Mouse (Mus musculus) lung, postnatal 0 days (tissue): Measurements from ENCODE around the gene Ube2o. TPM values are rescaled to one million over a fixed set of nuclear protein-coding genes. Genes with fewer than 3 reads are reported as not detected.
"Not testable (repeated sequence)": the region's sequence is repeated elsewhere in the genome, so short reads cannot be mapped to it uniquely, and the experiment has no call there.

Experiments used
- ATAC-seq: fragments of 200-750 bp; cut with Nextera tagmentation; 2 replicates; pipeline ENCODE4 v1.8.0; 2017; ENCODE audit warnings: moderate library complexity
- DNase-seq: peaks from one replicate; pipeline ENCODE4 v3.0.0-alpha.2; 2016; ENCODE audit warnings: low spot score
- H3K27ac ChIP-seq: fragments of 300-500 bp; sonication (generic); 2 replicates; pipeline ENCODE4 v1.5.1; 2014; ENCODE audit warnings: antibody characterized with exemption, mild to moderate bottlenecking, low read length, mixed read lengths
- H3K27me3 ChIP-seq: fragments of 300-500 bp; sonication (generic); replicated peaks from 2 replicates; pipeline ENCODE4 v1.6.1; 2014; ENCODE audit warnings: low read length, mixed read lengths; ENCODE audit not compliant: insufficient read depth
- H3K36me3 ChIP-seq: fragments of 300-500 bp; sonication (generic); 2 replicates; pipeline ENCODE4 v1.6.1; 2014; ENCODE audit warnings: low read length, mixed read lengths; ENCODE audit not compliant: insufficient read depth
- H3K4me1 ChIP-seq: fragments of 300-500 bp; sonication (generic); 2 replicates; pipeline ENCODE4 v1.6.1; 2014; ENCODE audit warnings: antibody characterized with exemption, low read depth, low read length, mixed read lengths; ENCODE audit not compliant: insufficient read depth
- H3K4me2 ChIP-seq: fragments of 300-500 bp; sonication (generic); replicated peaks from 2 replicates; pipeline ENCODE4 v1.6.1; 2014; ENCODE audit warnings: low read depth, mild to moderate bottlenecking, low read length, moderate library complexity, mixed read lengths
- H3K4me3 ChIP-seq: fragments of 300-500 bp; sonication (generic); 2 replicates; pipeline ENCODE4 v1.5.1; 2014; ENCODE audit warnings: low read depth, low read length
- H3K9ac ChIP-seq: fragments of 300-500 bp; sonication (generic); replicated peaks from 2 replicates; pipeline ENCODE4 v1.6.1; 2014; ENCODE audit warnings: low read depth, mild to moderate bottlenecking
- H3K9me3 ChIP-seq: fragments of 300-500 bp; sonication (generic); 2 replicates; pipeline ENCODE4 v1.6.1; 2016; ENCODE audit warnings: low read length, mixed read lengths
- CTCF ChIP-seq: IDR thresholded peaks from 2 replicates; pipeline ENCODE4 v1.5.1; 2016; ENCODE audit warnings: antibody characterized with exemption, mild to moderate bottlenecking
- EP300 ChIP-seq: IDR thresholded peaks from 2 replicates; pipeline ENCODE4 v1.6.1; 2016; ENCODE audit warnings: antibody characterized with exemption, mild to moderate bottlenecking, control low read depth
- WGBS: fragments of 180-500 bp; shearing (Covaris S2); extraction: QIAGEN DNeasy Blood & Tissue Kit; methylation state at CpG from one replicate; pipeline ENCODE4 v1.1.7; 2014; 5-methylcytosine and 5-hydroxymethylcytosine counted together
- polyA plus RNA-seq: library from polyadenylated mRNA; unstranded; fragments of >200 nt; fragmentation: Nextera tagmentation; extraction: Ambion mirVana; gene quantifications from 2 replicates; pipeline ENCODE4 v1.2.1, GENCODE M21; 2015

The Ube2o gene
- polyA plus RNA-seq, 1 experiment from 2014 or later: 9.1 TPM

GRCm38 (mm10) chr11:116493795-116494252, 87.4 kb downstream of the Ube2o start, which contains the start of gene Prpsap1:
Prpsap1 (minus strand) TSS chr11:116494202.
- peak; percentile 85 for TF ChIP-seq CTCF
- TF ChIP-seq EP300: no peak
- peak within 1 kb of the TSS; percentile 72 for H3K27ac ChIP-seq
- no peak within 1 kb of the TSS for H3K4me3 ChIP-seq
- H3K4me2 ChIP-seq: no peak within 1 kb of the TSS
- H3K9me3 ChIP-seq: no peaks in the 10 kb centered on the region
- H3K36me3 ChIP-seq: no peaks in the 10 kb centered on the region
- ATAC-seq (peak; percentile 25), DNase-seq (peak; percentile 91)
- peaks cover 2% of the 10 kb centered on the region; the same call in 1 of the 2 replicates for H3K4me1 ChIP-seq
- WGBS: 28% methylated on average over 4 of the region's 4 CpGs
- no peak within 1 kb of the TSS for H3K9ac ChIP-seq
- H3K27me3 ChIP-seq: no peaks in the 10 kb centered on the region

GRCm38 (mm10) chr11:116493191-116493590, 88.1 kb downstream of the Ube2o start:
- Histone ChIP-seq H3K9me3 (no peaks in the 10 kb centered on the region), H3K27ac (no peak overlapping the region), H3K9ac (no peak overlapping the region), H3K4me2 (no peak overlapping the region), H3K27me3 (no peaks in the 10 kb centered on the region), H3K4me1 (peaks cover 2% of the 10 kb centered on the region; the same call in 1 of the 2 replicates), H3K36me3 (no peaks in the 10 kb centered on the region), H3K4me3 (no peak overlapping the region)
- 72% methylated on average over 5 of the region's 5 CpGs for WGBS
- TF ChIP-seq CTCF (no peak), EP300 (no peak)
- DNase-seq: no peak
- ATAC-seq: no peak

DNA sequence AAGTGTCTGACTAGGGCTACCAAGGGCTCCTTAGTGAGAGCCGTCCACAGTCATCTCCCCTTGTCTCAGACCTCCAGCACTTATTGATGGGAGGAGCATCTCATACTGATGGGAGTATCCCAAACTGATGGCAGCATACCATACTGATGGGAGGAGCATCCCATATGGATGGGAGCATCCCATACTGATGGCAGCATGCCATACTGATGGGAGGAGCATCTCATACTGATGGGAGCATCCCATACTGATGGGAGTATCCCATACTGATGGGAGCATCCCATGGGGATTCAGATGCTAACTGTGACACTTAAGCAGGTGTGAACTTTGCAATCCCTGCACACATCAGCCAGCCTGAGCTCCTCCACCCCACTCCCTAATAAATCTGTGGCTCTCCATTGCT, 88.7 kb downstream of the Ube2o start:
- not testable (repeated sequence) for H3K4me1 ChIP-seq, H3K27ac ChIP-seq, ATAC-seq, H3K9me3 ChIP-seq, DNase-seq, H3K9ac ChIP-seq, H3K4me2 ChIP-seq, H3K36me3 ChIP-seq, H3K4me3 ChIP-seq, H3K27me3 ChIP-seq
- WGBS: 70% methylated on average over 1 of the region's 1 CpGs

DNA sequence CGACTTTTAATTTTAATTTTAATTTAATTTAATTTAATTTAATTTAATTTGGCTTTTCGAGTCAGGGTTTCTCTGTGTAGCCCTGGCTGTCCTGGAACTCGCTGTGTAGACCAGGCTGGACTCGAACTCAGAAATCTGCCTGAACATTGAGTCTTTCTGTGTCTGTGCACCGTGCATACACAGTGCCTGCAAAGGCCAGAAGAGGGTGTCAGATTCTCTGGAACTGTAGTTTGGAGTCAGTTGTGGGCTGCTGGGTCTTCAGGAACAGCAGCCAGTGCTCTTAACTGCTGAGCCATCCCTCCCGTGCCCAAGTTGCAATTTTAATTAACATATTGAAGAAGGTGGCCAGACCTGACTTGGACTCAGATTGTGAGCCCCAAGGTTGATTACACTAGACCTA, 89.9 kb downstream of the Ube2o start:
- H3K4me1 ChIP-seq: peaks cover 2% of the 10 kb centered on the region; the same call in 1 of the 2 replicates
- no peak overlapping the region for H3K9ac ChIP-seq
- no peak overlapping the region; the same call in 1 of the 2 replicates for H3K27ac ChIP-seq
- DNase-seq: no peak
- WGBS: 57% methylated on average over 6 of the region's 6 CpGs
- no peak overlapping the region; the same call in 1 of the 2 replicates for H3K4me2 ChIP-seq
- 0 out of 2 replicates have a peak, but pooled peaks cover 6% of the 10 kb centered on the region for H3K36me3 ChIP-seq
- no peaks in the 10 kb centered on the region for H3K9me3 ChIP-seq
- H3K27me3 ChIP-seq: no peaks in the 10 kb centered on the region
- ATAC-seq: no peak
- TF ChIP-seq EP300 (no peak), CTCF (no peak)
- H3K4me3 ChIP-seq: no peak overlapping the region

- Histone ChIP-seq H3K4me2 (peak overlapping the region; percentile 87), H3K36me3 (peaks cover 8% of the 10 kb centered on the region; the same call in 1 of the 2 replicates), H3K27ac (peak overlapping the region; percentile 88), H3K27me3 (no peaks in the 10 kb centered on the region), H3K4me1 (peaks cover 2% of the 10 kb centered on the region; the same call in 1 of the 2 replicates), H3K9ac (peak overlapping the region; percentile 71), H3K9me3 (no peaks in the 10 kb centered on the region), H3K4me3 (peak overlapping the region; percentile 90)
- peak; percentile 95 for DNase-seq
- WGBS: under 1% methylated on average over 62 of the region's 62 CpGs
- peak; percentile 90 for ATAC-seq
- TF ChIP-seq CTCF (no peak), EP300 (no peak)
These were observed 90.8 kb downstream of the Ube2o start for GRCm38 (mm10) chr11:116490232-116491107.

GRCm38 (mm10) chr11:116489771-116490231, 91.4 kb downstream of the Ube2o start:
- DNase-seq: peak; percentile 30

More at GRCm38 (mm10) chr11:116489771-116490231, 91.4 kb downstream of the Ube2o start:
- Histone ChIP-seq H3K4me1 (peaks cover 2% of the 10 kb centered on the region; the same call in 1 of the 2 replicates), H3K4me2 (peak overlapping the region; percentile 87), H3K9me3 (no peaks in the 10 kb centered on the region), H3K27me3 (no peaks in the 10 kb centered on the region), H3K9ac (peak overlapping the region; percentile 71), H3K36me3 (peaks cover 14% of the 10 kb centered on the region; the same call in 1 of the 2 replicates), H3K4me3 (peak overlapping the region; percentile 90), H3K27ac (peak overlapping the region; percentile 88)
- peak; percentile 18 for ATAC-seq
- under 1% methylated on average over 35 of the region's 39 CpGs for WGBS
- no peak for TF ChIP-seq EP300
- no peak for TF ChIP-seq CTCF
